30 mouse cellular contexts compared by ENCODE assay signal in the genomic region with DNA sequence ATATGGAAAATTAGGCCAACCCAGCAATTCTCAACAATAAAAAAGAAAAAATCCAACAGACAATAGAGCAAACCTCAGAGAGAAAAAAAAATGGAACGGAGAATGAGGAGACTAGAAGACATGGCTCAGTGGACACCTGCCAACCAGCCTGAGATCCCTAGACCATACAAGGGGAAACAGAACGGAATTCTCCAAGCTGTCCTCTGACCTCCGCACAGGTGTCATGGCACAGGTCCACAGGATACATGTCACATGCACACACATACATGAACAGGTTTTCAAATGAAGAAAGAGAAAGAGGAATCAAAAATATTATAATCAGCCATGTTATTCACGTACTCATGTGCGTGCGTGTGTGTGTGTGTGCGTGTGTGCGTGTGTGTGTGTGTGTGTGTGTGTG.
"Had no signal": no experiment of that assay in that cellular context is flagged by ENCODE, and none has a peak within 500 bp of the region (broad histone marks: within the 10 kb centered on the region; RNA-seq: fewer than 3 reads in every experiment).

No protein-coding gene starts in this region.

- ATAC-seq: liver, embryonic 12.5 days; liver, postnatal 0 days; lung, postnatal 0 days; midbrain, embryonic 13.5 days; midbrain, embryonic 16.5 days had no signal

- H3K4me2 ChIP-seq: limb, embryonic 12.5 days; limb, embryonic 13.5 days; limb, embryonic 15.5 days; liver, embryonic 11.5 days; liver, embryonic 12.5 days; liver, embryonic 13.5 days; liver, embryonic 15.5 days; lung, embryonic 14.5 days; lung, embryonic 15.5 days; midbrain, embryonic 12.5 days; midbrain, embryonic 13.5 days; neural tube, embryonic 12.5 days had no signal

- H3K27ac ChIP-seq: limb, embryonic 10.5 days; limb, embryonic 12.5 days; limb, embryonic 13.5 days; limb, embryonic 15.5 days; liver, embryonic 12.5 days; liver, embryonic 13.5 days; liver, embryonic 14.5 days; liver, embryonic 15.5 days; lung, embryonic 15.5 days; macrophage; midbrain, embryonic 10.5 days; midbrain, embryonic 12.5 days; midbrain, embryonic 13.5 days; neural tube, embryonic 12.5 days had no signal

- H3K36me3 ChIP-seq: limb, embryonic 10.5 days; limb, embryonic 12.5 days; limb, embryonic 13.5 days; limb, embryonic 15.5 days; liver, embryonic 12.5 days; liver, embryonic 13.5 days; liver, embryonic 15.5 days; lung, embryonic 15.5 days; midbrain, embryonic 10.5 days; midbrain, embryonic 12.5 days; midbrain, embryonic 13.5 days; neural tube, embryonic 12.5 days had no signal

- H3K4me3 ChIP-seq: limb, embryonic 10.5 days; limb, embryonic 12.5 days; limb, embryonic 13.5 days; limb, embryonic 15.5 days; liver, embryonic 12.5 days; liver, embryonic 13.5 days; liver, embryonic 15.5 days; lung, embryonic 15.5 days; megakaryocyte, embryonic 14.5 days; midbrain, embryonic 10.5 days; midbrain, embryonic 12.5 days; midbrain, embryonic 13.5 days; myocyte; neural tube, embryonic 12.5 days had no signal

- H3K9me3 ChIP-seq: limb, embryonic 10.5 days; limb, embryonic 13.5 days; limb, embryonic 15.5 days; liver, embryonic 12.5 days; liver, embryonic 13.5 days; liver, embryonic 15.5 days; lung, embryonic 15.5 days; midbrain, embryonic 12.5 days; midbrain, embryonic 13.5 days had no signal

- H3K27me3 ChIP-seq: limb, embryonic 12.5 days; limb, embryonic 13.5 days; limb, embryonic 15.5 days; liver, embryonic 12.5 days; liver, embryonic 13.5 days; liver, embryonic 15.5 days; lung, embryonic 15.5 days; megakaryocyte, embryonic 14.5 days; midbrain, embryonic 12.5 days; midbrain, embryonic 13.5 days; neural tube, embryonic 12.5 days had no signal

- DNase-seq: left cerebral cortex, postnatal 4 days; liver; liver, embryonic 13.5 days; liver, postnatal 0 days; lung, adult 18-20 months; lung, adult 2 months; lung, embryonic 14.5 days; lung, postnatal 10 days; lung, postnatal 14 days; lung, postnatal 36 days; lung, postnatal 4 days; midbrain, embryonic 14.5 days had no signal

- H3K9ac ChIP-seq: limb, embryonic 12.5 days; limb, embryonic 13.5 days; limb, embryonic 15.5 days; liver, embryonic 12.5 days; liver, embryonic 13.5 days; liver, embryonic 14.5 days; liver, embryonic 15.5 days; liver, postnatal 0 days; lung, embryonic 14.5 days; lung, embryonic 15.5 days; midbrain, embryonic 12.5 days; midbrain, embryonic 13.5 days; neural tube, embryonic 12.5 days had no signal

- H3K4me1 ChIP-seq: limb, embryonic 10.5 days; limb, embryonic 15.5 days; liver, embryonic 12.5 days; liver, embryonic 13.5 days; liver, embryonic 15.5 days; midbrain, embryonic 12.5 days; midbrain, embryonic 13.5 days had no signal
